Mouse (Mus musculus) cerebellum, adult 18-20 months (tissue): ENCODE results near the gene Ccnf.

Source experiments
- DNase-seq, 2 experiments: peaks; one replicate each; pipeline ENCODE4 v3.0.0; 2021

Gene Ccnf

GRCm38 (mm10) chr17:24251320-24252069 lies at the start of gene Ccnf:
Ccnf (minus strand) TSS chr17:24251484.
- DNase-seq: peak; percentile 93 to 98

- no peak for DNase-seq
These were observed 49.4 kb upstream of the Ccnf start for GRCm38 (mm10) chr17:24300651-24301050.

- DNase-seq: no peak
These were observed 38.1 kb upstream of the Ccnf start for GRCm38 (mm10) chr17:24289338-24289737.

GRCm38 (mm10) chr17:24288477-24288876 lies 37.2 kb upstream of the Ccnf start:
- no peak for DNase-seq

- DNase-seq: no peak
These were observed 34.4 kb upstream of the Ccnf start for GRCm38 (mm10) chr17:24285680-24286079.

GRCm38 (mm10) chr17:24283266-24283818 lies 32.1 kb upstream of the Ccnf start:
- no peak for DNase-seq

GRCm38 (mm10) chr17:24282637-24283036 lies 31.4 kb upstream of the Ccnf start:
- no peak for DNase-seq

GRCm38 (mm10) chr17:24279907-24280306 lies 28.6 kb upstream of the Ccnf start:
- DNase-seq: no peak

GRCm38 (mm10) chr17:24267133-24267532 lies 15.8 kb upstream of the Ccnf start:
- DNase-seq: no peak

- no peak for DNase-seq
These were observed 13.5 kb upstream of the Ccnf start for GRCm38 (mm10) chr17:24264766-24265165.

GRCm38 (mm10) chr17:24260516-24260915 lies 9.2 kb upstream of the Ccnf start:
- no peak for DNase-seq

GRCm38 (mm10) chr17:24259702-24260101 lies 8.4 kb upstream of the Ccnf start:
- no peak for DNase-seq

- DNase-seq: no peak
These were observed 7.7 kb upstream of the Ccnf start for GRCm38 (mm10) chr17:24258981-24259380.

- no peak for DNase-seq
These were observed 1.0 kb upstream of the Ccnf start for GRCm38 (mm10) chr17:24252329-24252728.

- DNase-seq: no peak
These were observed 330 bp downstream of the Ccnf start for GRCm38 (mm10) chr17:24250988-24251319.

GRCm38 (mm10) chr17:24248641-24249040 lies 2.6 kb downstream of the Ccnf start:
- no peak for DNase-seq

GRCm38 (mm10) chr17:24244061-24244460 lies 7.2 kb downstream of the Ccnf start:
- no peak for DNase-seq

GRCm38 (mm10) chr17:24243311-24243969 lies 7.8 kb downstream of the Ccnf start:
- DNase-seq: no peak

GRCm38 (mm10) chr17:24236921-24237320 lies 14.4 kb downstream of the Ccnf start:
- peak; percentile 64 to 76 for DNase-seq

GRCm38 (mm10) chr17:24236479-24236878 lies 14.8 kb downstream of the Ccnf start:
- DNase-seq: no peak

- DNase-seq: no peak
These were observed 23.3 kb downstream of the Ccnf start for GRCm38 (mm10) chr17:24227941-24228340.

- no peak for DNase-seq
These were observed 24.6 kb downstream of the Ccnf start for GRCm38 (mm10) chr17:24226721-24227120.

- DNase-seq: no peak
These were observed 25.4 kb downstream of the Ccnf start for GRCm38 (mm10) chr17:24225851-24226250.

GRCm38 (mm10) chr17:24224741-24225140 lies 26.5 kb downstream of the Ccnf start:
- DNase-seq: no peak
